Mouse (Mus musculus): Measurements from ENCODE around the gene 4933403O08Rik. TPM values are rescaled to one million over a fixed set of nuclear protein-coding genes. Genes with fewer than 3 reads are reported as not detected.

4933403O08Rik gene
- not detected in 2 replicates for polyA plus RNA-seq (2015; fragmentation: Nextera tagmentation; extraction: Ambion mirVana)

GRCm38 (mm10) chrX:112238749-112239148 is at the start of gene 4933403O08Rik:
Gene 4933403O08Rik, plus strand, starts transcription at chrX:112239049.
- Histone ChIP-seq H3K9ac (ENCODE audit: low read length) (no peak within 1 kb of the TSS), H3K27me3 (ENCODE audit: control insufficient read depth, insufficient read depth, low read length) (no peaks in the 10 kb centered on the region), H3K9me3 (replicated peaks; ENCODE audit: control insufficient read depth, low read length) (no peaks in the 10 kb centered on the region), H3K27ac (ENCODE audit: low read length) (no peak within 1 kb of the TSS), H3K4me3 (replicated peaks; ENCODE audit: low read length) (no peak within 1 kb of the TSS), H3K36me3 (ENCODE audit: control insufficient read depth, insufficient read depth, low read length) (no peaks in the 10 kb centered on the region), H3K4me2 (ENCODE audit: low read depth, low read length) (no peak within 1 kb of the TSS), H3K4me1 (ENCODE audit: control insufficient read depth, insufficient read depth, low read length) (no peaks in the 10 kb centered on the region)
- ATAC-seq (ENCODE audit: insufficient read depth, low FRiP score) = no peak
- 86% methylated on average over 3 of the region's 3 CpGs for WGBS

- H3K4me2 ChIP-seq (ENCODE audit: low read depth, low read length) = no peak overlapping the region
- no peak overlapping the region for H3K27ac ChIP-seq (ENCODE audit: low read length)
- ATAC-seq (ENCODE audit: insufficient read depth, low FRiP score) = no peak
- H3K36me3 ChIP-seq (ENCODE audit: control insufficient read depth, insufficient read depth, low read length) = no peaks in the 10 kb centered on the region
- H3K27me3 ChIP-seq (ENCODE audit: control insufficient read depth, insufficient read depth, low read length) = no peaks in the 10 kb centered on the region
- no peaks in the 10 kb centered on the region for H3K9me3 ChIP-seq (replicated peaks; ENCODE audit: control insufficient read depth, low read length)
- WGBS = 83% methylated on average over 1 of the region's 1 CpGs
- H3K4me3 ChIP-seq (replicated peaks; ENCODE audit: low read length) = no peak overlapping the region
- H3K9ac ChIP-seq (ENCODE audit: low read length) = no peak overlapping the region
- no peaks in the 10 kb centered on the region for H3K4me1 ChIP-seq (ENCODE audit: control insufficient read depth, insufficient read depth, low read length)
Measured at GRCm38 (mm10) chrX:112242916-112243315, 4.1 kb downstream of the 4933403O08Rik start.

GRCm38 (mm10) chrX:112255513-112255912 is 16.7 kb downstream of the 4933403O08Rik start:
- H3K9ac ChIP-seq (ENCODE audit: low read length) = no peak overlapping the region
- WGBS = 61% methylated on average over 2 of the region's 2 CpGs
- H3K9me3 ChIP-seq (replicated peaks; ENCODE audit: control insufficient read depth, low read length) = no peaks in the 10 kb centered on the region
- H3K27me3 ChIP-seq (ENCODE audit: control insufficient read depth, insufficient read depth, low read length) = no peaks in the 10 kb centered on the region
- no peak for ATAC-seq (ENCODE audit: insufficient read depth, low FRiP score)
- H3K4me3 ChIP-seq (replicated peaks; ENCODE audit: low read length) = no peak overlapping the region
- no peak overlapping the region for H3K4me2 ChIP-seq (ENCODE audit: low read depth, low read length)
- no peaks in the 10 kb centered on the region for H3K36me3 ChIP-seq (ENCODE audit: control insufficient read depth, insufficient read depth, low read length)
- no peaks in the 10 kb centered on the region for H3K4me1 ChIP-seq (ENCODE audit: control insufficient read depth, insufficient read depth, low read length)
- H3K27ac ChIP-seq (ENCODE audit: low read length) = no peak overlapping the region

DNA sequence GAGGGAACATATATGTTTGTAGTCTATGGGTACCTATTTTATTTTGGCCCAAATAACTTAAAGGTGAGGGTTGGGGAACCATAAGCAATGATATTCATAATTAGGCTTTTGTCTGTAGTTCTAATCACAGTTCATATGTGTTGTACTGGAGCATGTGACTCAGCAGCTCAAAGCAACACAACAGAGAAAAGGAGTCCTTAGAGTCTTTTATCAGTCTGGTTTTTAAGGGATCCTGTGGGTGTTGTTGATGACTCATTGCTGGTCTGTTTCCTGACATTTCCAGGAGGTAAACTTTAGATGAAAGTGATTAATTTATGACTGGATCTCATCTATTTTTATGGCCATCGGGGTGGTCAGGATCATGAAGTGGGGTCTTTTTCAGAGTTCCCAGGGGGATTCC is 34.7 kb downstream of the 4933403O08Rik start:
- Histone ChIP-seq H3K27ac (ENCODE audit: low read length) (no peak overlapping the region), H3K4me2 (ENCODE audit: low read depth, low read length) (no peak overlapping the region), H3K9ac (ENCODE audit: low read length) (no peak overlapping the region), H3K36me3 (ENCODE audit: control insufficient read depth, insufficient read depth, low read length) (no peaks in the 10 kb centered on the region), H3K27me3 (ENCODE audit: control insufficient read depth, insufficient read depth, low read length) (no peaks in the 10 kb centered on the region), H3K4me3 (replicated peaks; ENCODE audit: low read length) (no peak overlapping the region), H3K9me3 (replicated peaks; ENCODE audit: control insufficient read depth, low read length) (no peaks in the 10 kb centered on the region), H3K4me1 (ENCODE audit: control insufficient read depth, insufficient read depth, low read length) (no peaks in the 10 kb centered on the region)
- no peak for ATAC-seq (ENCODE audit: insufficient read depth, low FRiP score)
- WGBS = 77% methylated on average over 1 of the region's 1 CpGs

Other genes with a start within 250 kb of the 4933403O08Rik start
- 0.19 TPM in 1 of 2 replicates, not detected in the other for gene Tex16, start 228.0 kb upstream of the 4933403O08Rik start, polyA plus RNA-seq (2015; fragmentation: Nextera tagmentation; extraction: Ambion mirVana)
- 47.0 and 49.1 TPM in 2 replicates for gene Apool, start 72.3 kb downstream of the 4933403O08Rik start, polyA plus RNA-seq (2015; fragmentation: Nextera tagmentation; extraction: Ambion mirVana)
- gene Satl1, start 167.7 kb downstream of the 4933403O08Rik start, polyA plus RNA-seq (2015; fragmentation: Nextera tagmentation; extraction: Ambion mirVana) = not detected in 2 replicates

Measured in stomach, embryonic 16.5 days (tissue).